Mouse (Mus musculus): ENCODE measurements at regions not wholly inside any gene's neighbourhood (a gene's known extent, or its start where the extent isn't known, plus 50 kb on each side); places are given as distances from the start of the nearest gene placed in this dataset.
"Not testable (repeated sequence)": the region's sequence is repeated elsewhere in the genome, so short reads cannot be mapped to it uniquely, and the experiment has no call there.

GRCm38 (mm10) chr15:43758256-43758655 lies 3624.1 kb downstream of the 9330182O14Rik start:
- no peaks in the 10 kb centered on the region for H3K36me3 ChIP-seq (replicated peaks)
- H3K4me1 ChIP-seq (ENCODE audit: insufficient read depth, low read depth, low read length), result no peaks in the 10 kb centered on the region
- no peak for TF ChIP-seq GATA1 (IDR thresholded peaks at IDR 0.05; ENCODE audit: borderline replicate concordance, low read length)
- no peak for TF ChIP-seq TAL1 (conservative IDR thresholded peaks at IDR 0.05; ENCODE audit: low read depth, low read length)
- no peak for TF ChIP-seq GATA2 (IDR thresholded peaks at IDR 0.05; ENCODE audit: borderline replicate concordance, low read depth, low read length)
- TF ChIP-seq POLR2AphosphoS5 (IDR thresholded peaks at IDR 0.05; ENCODE audit: insufficient replicate concordance, low read depth, low read length), result no peak
- TF ChIP-seq CTCF (IDR thresholded peaks at IDR 0.05; ENCODE audit: low read depth, low read length), result no peak
- DNase-seq (ENCODE audit: low spot score) (no peak), ATAC-seq (ENCODE audit: extremely low read depth, insufficient number of reproducible peaks, low FRiP score, poor library complexity, severe bottlenecking) (no peak)
- no peaks in the 10 kb centered on the region for H3K27me3 ChIP-seq (ENCODE audit: insufficient read depth, low read length)
- H3K9me3 ChIP-seq (replicated peaks), result no peaks in the 10 kb centered on the region
- H3K4me3 ChIP-seq (ENCODE audit: low read depth, low read length), result no peak overlapping the region

- no peak for DNase-seq (ENCODE audit: low spot score)
- H3K9me3 ChIP-seq (replicated peaks), result no peaks in the 10 kb centered on the region
- H3K4me1 ChIP-seq (ENCODE audit: insufficient read depth, low read depth, low read length), result no peaks in the 10 kb centered on the region
- H3K27me3 ChIP-seq (ENCODE audit: insufficient read depth, low read length), result peaks cover 3% of the 10 kb centered on the region; the same call in 1 of the 2 replicates
- no peak for ATAC-seq (ENCODE audit: extremely low read depth, insufficient number of reproducible peaks, low FRiP score, poor library complexity, severe bottlenecking)
- H3K4me3 ChIP-seq (ENCODE audit: low read depth, low read length), result no peak overlapping the region
- TF ChIP-seq GATA1 (IDR thresholded peaks at IDR 0.05; ENCODE audit: borderline replicate concordance, low read length), result no peak
- no peak for TF ChIP-seq POLR2AphosphoS5 (IDR thresholded peaks at IDR 0.05; ENCODE audit: insufficient replicate concordance, low read depth, low read length)
- no peak for TF ChIP-seq GATA2 (IDR thresholded peaks at IDR 0.05; ENCODE audit: borderline replicate concordance, low read depth, low read length)
- no peak for TF ChIP-seq CTCF (IDR thresholded peaks at IDR 0.05; ENCODE audit: low read depth, low read length)
- no peak for TF ChIP-seq TAL1 (conservative IDR thresholded peaks at IDR 0.05; ENCODE audit: low read depth, low read length)
- no peaks in the 10 kb centered on the region for H3K36me3 ChIP-seq (replicated peaks)
Observed at GRCm38 (mm10) chr15:43764606-43765005, 3630.4 kb downstream of the 9330182O14Rik start.

GRCm38 (mm10) chr15:43772718-43773117 lies 3638.6 kb downstream of the 9330182O14Rik start:
- Histone ChIP-seq H3K27me3 (ENCODE audit: insufficient read depth, low read length) (no peaks in the 10 kb centered on the region), H3K4me1 (ENCODE audit: insufficient read depth, low read depth, low read length) (no peaks in the 10 kb centered on the region), H3K9me3 (replicated peaks) (no peaks in the 10 kb centered on the region), H3K36me3 (replicated peaks) (no peaks in the 10 kb centered on the region), H3K4me3 (ENCODE audit: low read depth, low read length) (no peak overlapping the region)
- ATAC-seq (ENCODE audit: extremely low read depth, insufficient number of reproducible peaks, low FRiP score, poor library complexity, severe bottlenecking) (no peak), DNase-seq (ENCODE audit: low spot score) (no peak)
- TF ChIP-seq TAL1 (conservative IDR thresholded peaks at IDR 0.05; ENCODE audit: low read depth, low read length) (no peak), CTCF (IDR thresholded peaks at IDR 0.05; ENCODE audit: low read depth, low read length) (peak; percentile 16; the same call in 1 of the 2 replicates)

GRCm38 (mm10) chr15:43782126-43782632 lies 3648.0 kb downstream of the 9330182O14Rik start:
- H3K36me3 ChIP-seq (replicated peaks); H3K27me3 ChIP-seq (ENCODE audit: insufficient read depth, low read length); H3K4me1 ChIP-seq (ENCODE audit: insufficient read depth, low read depth, low read length); H3K9me3 ChIP-seq (replicated peaks); ATAC-seq (ENCODE audit: extremely low read depth, insufficient number of reproducible peaks, low FRiP score, poor library complexity, severe bottlenecking); H3K4me3 ChIP-seq (ENCODE audit: low read depth, low read length); DNase-seq (ENCODE audit: low spot score): not testable (repeated sequence)

- Histone ChIP-seq H3K4me3 (ENCODE audit: low read depth, low read length) (no peak overlapping the region), H3K36me3 (replicated peaks) (no peaks in the 10 kb centered on the region), H3K4me1 (ENCODE audit: insufficient read depth, low read depth, low read length) (no peaks in the 10 kb centered on the region), H3K27me3 (ENCODE audit: insufficient read depth, low read length) (no peaks in the 10 kb centered on the region), H3K9me3 (replicated peaks) (no peaks in the 10 kb centered on the region)
- TF ChIP-seq POLR2AphosphoS5 (IDR thresholded peaks at IDR 0.05; ENCODE audit: insufficient replicate concordance, low read depth, low read length) (no peak), CTCF (IDR thresholded peaks at IDR 0.05; ENCODE audit: low read depth, low read length) (no peak)
- DNase-seq (ENCODE audit: low spot score), result no peak
- no peak for ATAC-seq (ENCODE audit: extremely low read depth, insufficient number of reproducible peaks, low FRiP score, poor library complexity, severe bottlenecking)
Observed at GRCm38 (mm10) chr15:43784171-43784570, 3650.0 kb downstream of the 9330182O14Rik start.

GRCm38 (mm10) chr15:43803342-43803741 lies 3669.2 kb downstream of the 9330182O14Rik start:
- no peak overlapping the region for H3K4me3 ChIP-seq (ENCODE audit: low read depth, low read length)
- no peaks in the 10 kb centered on the region for H3K4me1 ChIP-seq (ENCODE audit: insufficient read depth, low read depth, low read length)
- no peaks in the 10 kb centered on the region for H3K27me3 ChIP-seq (ENCODE audit: insufficient read depth, low read length)
- ATAC-seq (ENCODE audit: extremely low read depth, insufficient number of reproducible peaks, low FRiP score, poor library complexity, severe bottlenecking) (no peak), DNase-seq (ENCODE audit: low spot score) (no peak)
- H3K36me3 ChIP-seq (replicated peaks), result no peaks in the 10 kb centered on the region
- no peaks in the 10 kb centered on the region for H3K9me3 ChIP-seq (replicated peaks)
- no peak for TF ChIP-seq POLR2AphosphoS5 (IDR thresholded peaks at IDR 0.05; ENCODE audit: insufficient replicate concordance, low read depth, low read length)
- TF ChIP-seq TAL1 (conservative IDR thresholded peaks at IDR 0.05; ENCODE audit: low read depth, low read length), result no peak
- TF ChIP-seq CTCF (IDR thresholded peaks at IDR 0.05; ENCODE audit: low read depth, low read length), result no peak
- TF ChIP-seq GATA2 (IDR thresholded peaks at IDR 0.05; ENCODE audit: borderline replicate concordance, low read depth, low read length), result no peak
